Mouse (Mus musculus): Measurements from ENCODE around the gene Prss57. TPM values are rescaled to one million over a fixed set of nuclear protein-coding genes. Genes with fewer than 3 reads are reported as not detected.

Gene Prss57
- total and polyA plus RNA-seq, 3 experiments: 0.50 to 0.70 TPM; not detected in 1

DNA sequence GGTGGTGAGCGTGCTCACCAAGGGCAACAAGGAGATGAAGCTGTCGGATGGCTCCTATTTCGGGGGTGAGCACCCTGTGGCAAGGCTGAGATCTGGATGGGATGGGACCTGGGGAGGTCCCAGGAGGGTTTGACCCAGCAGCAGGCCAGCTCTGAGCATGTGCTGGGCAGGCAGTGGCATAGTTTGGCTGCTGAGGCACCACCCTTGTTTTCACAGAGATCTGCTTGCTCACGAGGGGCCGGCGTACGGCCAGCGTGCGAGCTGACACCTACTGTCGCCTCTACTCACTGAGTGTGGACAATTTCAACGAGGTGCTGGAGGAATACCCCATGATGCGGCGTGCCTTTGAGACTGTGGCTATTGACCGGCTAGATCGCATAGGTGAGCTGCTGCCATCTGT lies 56.9 kb downstream of the Prss57 start:
- Histone ChIP-seq H3K4me1 (ENCODE audit: control insufficient read depth in 1 of 2, insufficient read depth in 2 of 2, low read length in 2 of 2) (no peaks in the 10 kb centered on the region), H3K27ac (ENCODE audit: control insufficient read depth, low read depth, low read length) (no peak overlapping the region), H3K9me3 (replicated peaks; ENCODE audit: insufficient read depth, low read length) (no peaks in the 10 kb centered on the region), H3K36me3 (ENCODE audit: control insufficient read depth in 1 of 2, insufficient read depth in 2 of 2, low read length in 2 of 2) (no peaks in the 10 kb centered on the region; a peak in 1 of 4 replicates), H3K9ac (ENCODE audit: control insufficient read depth, low read depth, low read length, poor library complexity, severe bottlenecking) (no peak overlapping the region), H3K4me3 (ENCODE audit: control insufficient read depth in 1 of 2, insufficient read depth in 1 of 2, low read depth in 2 of 2, low read length in 2 of 2) (no peak overlapping the region), H3K79me2 (ENCODE audit: control insufficient read depth, insufficient read depth, low read length, poor library complexity) (no peaks in the 10 kb centered on the region), H3K27me3 (ENCODE audit: control insufficient read depth in 1 of 2, insufficient read depth in 2 of 2, low read length in 2 of 2) (no peaks in the 10 kb centered on the region)
- no peak for DNase-seq (ENCODE audit: low read depth, low spot score)
- no peak for TF ChIP-seq EP300 (IDR thresholded peaks at IDR 0.05; ENCODE audit: low read depth in 1 of 2, low read length in 2 of 2)
- no peak for TF ChIP-seq SIN3A (IDR thresholded peaks at IDR 0.05; ENCODE audit: low read length)
- TF ChIP-seq E2F4 (IDR thresholded peaks at IDR 0.05; ENCODE audit: borderline replicate concordance, low read depth, low read length): no peak
- TF ChIP-seq RCOR1 (IDR thresholded peaks at IDR 0.05; ENCODE audit: low read depth, low read length): no peak
- no peak for TF ChIP-seq NELFE (IDR thresholded peaks at IDR 0.05; ENCODE audit: low read depth, low read length)
- TF ChIP-seq ZC3H11A (IDR thresholded peaks at IDR 0.05; ENCODE audit: low read depth, low read length): no peak
- no peak for TF ChIP-seq MYC (IDR thresholded peaks at IDR 0.05; ENCODE audit: low read depth, low read length)
- no peak for TF ChIP-seq POLR2AphosphoS2 (IDR thresholded peaks at IDR 0.05; ENCODE audit: low read length)
- TF ChIP-seq USF2 (IDR thresholded peaks at IDR 0.05; ENCODE audit: borderline replicate concordance in 1 of 2, insufficient read depth in 1 of 2, low read depth in 1 of 2, low read length in 2 of 2): no peak
- no peak for TF ChIP-seq KAT2A (conservative IDR thresholded peaks at IDR 0.05; ENCODE audit: low read depth, low read length)
- TF ChIP-seq MAZ (IDR thresholded peaks at IDR 0.05; ENCODE audit: low read depth, low read length): no peak
- TF ChIP-seq HCFC1 (IDR thresholded peaks at IDR 0.05; ENCODE audit: low read depth, low read length): no peak

DNA sequence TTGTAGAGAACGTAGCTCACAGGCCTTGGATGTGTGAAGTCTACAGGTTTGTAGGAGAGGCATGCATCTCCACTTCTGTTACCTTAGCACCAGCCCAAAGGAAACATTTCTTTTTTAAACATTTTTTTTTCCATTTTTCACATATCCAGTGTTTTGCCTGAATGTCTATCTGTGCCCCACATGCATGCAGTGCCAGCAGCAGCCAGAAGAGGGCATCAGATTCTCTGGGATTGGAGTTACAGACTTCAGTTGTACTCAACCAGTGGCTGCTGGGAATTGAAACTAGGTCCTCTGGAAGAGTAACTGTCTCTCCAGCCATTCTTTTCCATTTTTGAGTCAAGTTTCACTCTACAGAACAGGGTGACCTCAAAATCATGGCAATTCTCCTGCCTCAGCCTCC lies 58.3 kb downstream of the Prss57 start:
- H3K27ac ChIP-seq (ENCODE audit: control insufficient read depth, low read depth, low read length): no peak overlapping the region
- no peaks in the 10 kb centered on the region for H3K27me3 ChIP-seq (ENCODE audit: control insufficient read depth in 1 of 2, insufficient read depth in 2 of 2, low read length in 2 of 2)
- TF ChIP-seq ETS1 (IDR thresholded peaks at IDR 0.05; ENCODE audit: low read depth, low read length): no peak
- TF ChIP-seq SMC3 (IDR thresholded peaks at IDR 0.05; ENCODE audit: low read depth, low read length): peak; percentile 77
- no peak for TF ChIP-seq TAL1 (IDR thresholded peaks at IDR 0.05; ENCODE audit: low read length)
- no peak for TF ChIP-seq POLR2AphosphoS2 (IDR thresholded peaks at IDR 0.05; ENCODE audit: low read length)
- TF ChIP-seq MAX (IDR thresholded peaks at IDR 0.05; ENCODE audit: low read length): no peak
- no peak for TF ChIP-seq GATA1 (IDR thresholded peaks at IDR 0.05; ENCODE audit: low read depth, low read length)
- TF ChIP-seq JUND (IDR thresholded peaks at IDR 0.05; ENCODE audit: low read depth, low read length): no peak
- no peak for TF ChIP-seq BHLHE40 (IDR thresholded peaks at IDR 0.05; ENCODE audit: borderline replicate concordance, low read depth, low read length)
- TF ChIP-seq ELF1 (IDR thresholded peaks at IDR 0.05; ENCODE audit: low read depth, low read length): no peak
- TF ChIP-seq ZC3H11A (IDR thresholded peaks at IDR 0.05; ENCODE audit: low read depth, low read length): peak; percentile 41; the same call in 1 of the 2 replicates
- no peak for TF ChIP-seq POLR2A (IDR thresholded peaks at IDR 0.05; ENCODE audit: control insufficient read depth in 1 of 2, insufficient read depth in 1 of 2, low read depth in 1 of 2, low read length in 2 of 2, poor library complexity in 1 of 2)
- TF ChIP-seq CHD2 (IDR thresholded peaks at IDR 0.05; ENCODE audit: low read length): no peak
- no peak for TF ChIP-seq MXI1 (IDR thresholded peaks at IDR 0.05; ENCODE audit: low read depth, low read length)
- peak; percentile 80 to 90 (median 80) for TF ChIP-seq CTCF (IDR thresholded peaks at IDR 0.05 in 2 of 3, conservative IDR thresholded peaks at IDR 0.05 in 1 of 3; ENCODE audit: control insufficient read depth in 1 of 3, insufficient read depth in 1 of 3, low read depth in 2 of 3, low read length in 3 of 3, poor library complexity in 1 of 3, severe bottlenecking in 1 of 3)
- TF ChIP-seq MYC (IDR thresholded peaks at IDR 0.05; ENCODE audit: low read depth, low read length): no peak
- TF ChIP-seq ZNF384 (IDR thresholded peaks at IDR 0.05; ENCODE audit: low read depth, low read length): no peak
- TF ChIP-seq RAD21 (IDR thresholded peaks at IDR 0.05; ENCODE audit: low read depth, low read length): peak; percentile 60
- TF ChIP-seq USF1 (IDR thresholded peaks at IDR 0.05; ENCODE audit: low read depth, low read length): no peak
- no peak for TF ChIP-seq ZKSCAN1 (IDR thresholded peaks at IDR 0.05; ENCODE audit: low read depth, low read length)
- TF ChIP-seq RCOR1 (IDR thresholded peaks at IDR 0.05; ENCODE audit: low read depth, low read length): no peak
- no peak overlapping the region for H3K9ac ChIP-seq (ENCODE audit: control insufficient read depth, low read depth, low read length, poor library complexity, severe bottlenecking)
- no peaks in the 10 kb centered on the region for H3K4me1 ChIP-seq (ENCODE audit: control insufficient read depth in 1 of 2, insufficient read depth in 2 of 2, low read length in 2 of 2)
- H3K36me3 ChIP-seq (ENCODE audit: control insufficient read depth in 1 of 2, insufficient read depth in 2 of 2, low read length in 2 of 2): no peaks in the 10 kb centered on the region; a peak in 1 of 4 replicates
- no peaks in the 10 kb centered on the region for H3K9me3 ChIP-seq (replicated peaks; ENCODE audit: insufficient read depth, low read length)
- DNase-seq (ENCODE audit: low read depth, low spot score): peak; percentile 67
- no peaks in the 10 kb centered on the region for H3K79me2 ChIP-seq (ENCODE audit: control insufficient read depth, insufficient read depth, low read length, poor library complexity)
- no peak overlapping the region for H3K4me3 ChIP-seq (ENCODE audit: control insufficient read depth in 1 of 2, insufficient read depth in 1 of 2, low read depth in 2 of 2, low read length in 2 of 2)

Data from MEL (cell line).